Mouse (Mus musculus) left cerebral cortex, adult 9 months (tissue): Measurements from ENCODE around the gene Rnf216.
A peak's percentile ranks its signal among the peaks of the same experiment; 100 is the strongest.

ENCODE experiments used
- DNase-seq, 2 experiments: peaks; one replicate each; pipeline ENCODE4 v3.0.0; 2022; ENCODE audit warnings: low spot score in 2 of 2

Gene Rnf216

DNA sequence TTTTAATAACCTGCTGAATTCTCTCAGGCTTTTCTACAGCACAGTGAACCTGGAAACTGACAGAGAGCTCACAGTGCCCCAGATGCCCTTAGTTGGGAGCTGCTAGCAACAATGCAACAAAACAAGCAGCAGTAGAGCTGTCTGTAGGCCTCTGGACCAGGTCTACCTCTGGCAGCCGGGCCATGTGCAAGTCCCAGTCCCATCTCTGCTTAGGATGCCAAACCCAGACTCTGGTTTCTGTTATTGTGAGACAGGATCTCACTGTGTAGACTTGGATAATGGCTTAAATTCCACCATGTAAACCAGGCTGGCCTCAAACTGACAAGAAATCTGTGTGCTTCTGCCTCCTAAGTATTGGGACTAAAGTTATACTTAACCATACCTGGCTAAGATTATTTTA lies 11.2 kb downstream of the Rnf216 start:
- no peak for DNase-seq

DNA sequence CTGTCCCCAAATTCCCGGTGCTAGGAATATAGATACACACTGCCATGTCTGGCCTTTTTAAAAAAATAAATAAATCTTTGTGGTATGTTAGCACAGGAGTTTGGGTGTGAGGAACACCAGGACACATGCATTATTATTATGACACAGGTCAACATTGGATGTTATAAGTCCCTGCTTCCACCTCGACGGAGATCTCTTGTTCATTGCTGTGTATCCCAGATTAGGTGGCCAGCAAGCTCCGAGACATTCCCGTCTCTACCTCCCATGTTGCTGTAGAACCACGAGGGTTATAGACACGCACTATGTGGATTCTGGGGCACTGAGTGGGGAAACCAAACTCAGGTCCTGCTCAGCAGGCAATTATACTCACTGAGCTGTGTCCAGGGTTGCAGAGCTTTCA lies 17.5 kb downstream of the Rnf216 start:
- no peak for DNase-seq

DNA sequence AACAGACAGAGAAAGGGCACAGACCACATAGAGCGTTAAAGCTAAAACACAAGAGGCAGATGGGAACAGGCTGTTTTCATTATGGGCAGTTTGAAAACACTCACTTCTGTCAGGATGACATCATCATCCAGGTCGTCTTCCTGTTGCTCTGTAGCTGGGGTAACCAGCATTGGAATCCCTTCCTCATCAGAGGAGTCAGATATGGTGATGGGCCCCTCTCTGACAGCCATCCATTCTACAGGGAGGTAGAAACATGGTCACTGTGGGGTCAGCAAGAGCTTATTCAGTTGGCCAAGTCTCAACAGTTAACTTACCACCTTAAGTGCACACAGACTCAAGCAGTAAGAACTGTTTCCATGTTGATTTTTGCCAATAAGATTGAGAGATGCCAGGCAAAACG lies 19.9 kb downstream of the Rnf216 start:
- DNase-seq, result no peak

DNA sequence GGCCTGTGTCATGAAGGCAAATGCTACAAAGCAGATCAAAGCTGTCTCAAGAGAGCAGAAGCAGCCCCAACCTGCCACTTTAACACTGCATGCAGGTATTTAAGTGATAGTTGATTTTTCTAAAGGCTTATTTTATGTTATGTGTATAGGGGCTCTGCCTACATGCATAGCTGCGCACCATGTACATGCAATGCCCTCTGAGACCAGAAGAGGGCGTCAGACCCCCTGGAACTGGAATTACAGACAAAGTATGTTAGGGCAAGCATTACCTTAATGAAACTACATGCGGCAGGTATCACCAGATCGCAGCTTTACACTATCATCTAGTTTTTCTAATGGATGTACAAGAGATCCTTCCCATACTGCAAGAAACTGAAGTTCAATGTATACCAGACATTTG lies 27.9 kb downstream of the Rnf216 start:
- peak in 1 of 2 experiments; percentile 15 for DNase-seq

DNA sequence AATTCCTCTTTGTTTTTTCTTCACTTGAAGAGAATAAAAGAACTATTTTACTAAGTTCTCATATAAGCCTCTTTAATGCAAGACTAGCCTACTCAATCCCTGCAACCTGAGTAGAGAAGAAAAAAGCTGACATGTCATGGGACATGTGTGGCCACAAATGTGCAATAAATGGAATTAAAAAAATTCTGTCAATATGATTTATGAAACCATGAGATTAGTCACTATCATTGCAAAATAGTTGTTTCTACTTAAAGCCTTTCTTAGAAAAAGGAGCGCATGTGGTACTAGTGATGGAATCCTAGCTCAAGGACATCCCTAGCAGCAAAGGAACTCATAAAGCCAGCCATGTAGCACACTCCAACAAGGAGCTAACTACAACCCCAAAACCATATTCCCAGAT lies 33.0 kb downstream of the Rnf216 start:
- DNase-seq, result no peak

DNA sequence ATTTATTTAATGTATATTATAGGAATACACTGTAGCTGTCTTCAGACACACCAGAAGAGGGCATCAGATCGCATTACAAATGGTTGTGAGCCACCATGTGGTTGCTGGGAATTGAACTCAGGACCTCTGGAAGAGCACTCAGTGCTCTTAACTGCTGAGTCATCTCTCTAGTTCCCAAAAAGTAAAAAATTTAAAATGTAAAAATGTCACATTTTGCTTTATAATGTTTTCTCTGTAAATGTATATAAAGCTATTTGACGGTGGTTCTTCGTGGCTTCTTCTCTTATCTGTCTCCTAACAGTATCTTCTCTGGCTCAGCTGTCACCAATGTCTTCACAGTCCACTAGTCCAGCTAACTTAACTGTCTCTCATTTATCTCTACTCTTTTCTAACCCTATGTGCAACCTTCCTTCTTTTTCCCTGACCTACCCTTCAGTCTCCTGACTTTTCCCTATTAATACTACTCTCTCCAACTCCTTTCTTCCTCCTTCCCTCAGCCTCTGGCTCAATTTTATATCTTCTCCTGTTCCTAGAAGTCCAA lies 36.1 kb downstream of the Rnf216 start:
- no peak for DNase-seq

DNA sequence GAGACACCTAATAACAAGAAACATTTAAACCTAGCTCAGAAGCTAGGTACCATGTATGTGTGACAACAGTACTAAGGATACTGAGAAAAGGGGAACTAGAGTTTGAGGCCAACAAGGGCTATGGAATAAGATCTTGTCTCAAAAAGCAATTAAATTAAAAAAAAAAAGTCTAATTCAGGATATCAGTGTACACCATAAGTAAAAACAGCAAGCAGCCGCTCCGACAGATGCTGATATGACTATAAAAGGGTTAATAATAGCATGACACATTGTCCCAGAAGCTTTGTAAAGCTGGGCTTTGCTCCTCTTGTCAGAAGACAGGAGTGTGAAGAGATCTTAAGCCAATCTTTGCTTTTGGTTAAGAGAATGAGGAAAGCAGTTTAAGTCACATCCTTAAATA lies 36.8 kb downstream of the Rnf216 start:
- no peak for DNase-seq

DNA sequence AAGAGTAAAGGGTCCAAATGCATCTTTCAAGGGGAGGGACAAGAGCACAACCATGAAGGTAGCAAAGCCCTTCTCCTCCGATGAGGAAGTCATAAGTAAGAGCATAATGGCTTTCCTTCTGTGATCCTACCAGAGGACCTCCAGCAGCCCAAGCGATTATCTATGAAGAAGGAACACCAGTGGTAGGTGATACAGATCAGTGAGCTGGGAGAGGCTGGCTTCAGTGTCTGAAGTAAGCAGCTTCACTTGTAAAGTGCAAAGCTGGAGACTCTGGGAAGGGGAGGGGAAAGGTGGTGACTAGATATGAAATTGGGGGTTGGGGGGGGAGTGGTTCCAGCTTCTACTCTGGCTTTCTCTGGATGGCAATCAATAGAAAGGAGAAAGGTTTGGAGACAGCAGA lies 43.7 kb downstream of the Rnf216 start:
- DNase-seq, result no peak

DNA sequence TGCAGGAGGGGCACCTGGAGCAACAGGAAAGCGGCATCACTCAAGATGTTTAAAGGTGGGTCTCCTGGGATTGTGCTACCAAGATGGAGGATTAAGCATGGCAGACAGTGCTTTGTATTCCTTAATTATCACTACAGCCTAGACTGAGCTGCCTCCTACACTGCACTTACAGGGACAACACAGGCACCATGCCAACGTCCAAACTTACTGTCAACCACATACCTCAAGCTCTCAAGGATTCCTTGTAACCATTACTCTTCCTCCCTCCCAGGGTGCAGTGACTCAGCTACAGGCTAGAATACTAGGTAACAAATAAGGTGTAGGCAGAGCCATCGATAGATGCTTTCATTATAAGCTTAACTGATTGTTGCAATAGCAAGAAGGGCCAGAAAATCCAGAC lies 44.4 kb downstream of the Rnf216 start:
- DNase-seq, result no peak

DNA sequence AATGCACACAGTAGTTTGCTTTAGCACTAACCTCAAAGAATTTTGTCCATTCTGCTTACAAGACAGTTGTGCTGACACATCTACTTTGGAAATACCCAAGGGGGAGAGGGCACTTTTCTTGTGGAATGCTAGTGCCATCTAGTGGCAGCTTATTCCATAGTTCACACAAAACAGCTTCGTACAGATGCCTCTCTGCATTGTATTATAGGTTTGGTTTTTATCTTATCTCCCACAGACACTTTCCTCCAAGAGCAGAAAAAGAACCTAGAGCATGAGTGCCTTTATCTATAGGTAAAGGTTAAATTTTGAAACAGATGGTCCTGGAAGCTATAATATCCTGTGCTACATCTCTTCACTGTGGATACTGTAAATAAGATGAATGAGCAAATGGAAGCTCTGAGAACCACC lies 46.2 kb downstream of the Rnf216 start:
- DNase-seq, result peak in 1 of 2 experiments; percentile 86

DNA sequence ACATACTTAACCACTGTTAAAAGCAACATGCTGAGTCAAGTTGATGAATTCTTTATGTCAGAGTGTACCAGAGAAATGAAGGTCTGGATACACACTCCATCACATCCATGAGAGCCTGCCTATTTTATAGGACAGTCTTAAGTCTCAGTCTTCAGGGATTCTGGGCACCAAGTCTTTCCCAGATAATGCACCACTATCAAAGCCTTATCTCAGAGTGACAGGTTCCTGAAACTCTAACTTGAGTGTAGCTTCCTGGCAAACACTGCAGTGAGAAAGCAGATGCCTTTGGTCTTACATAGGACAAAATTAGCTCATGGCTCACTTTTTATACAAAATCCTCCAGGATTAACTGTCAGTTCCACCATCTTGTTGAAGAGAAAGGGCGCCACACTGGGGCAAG lies 46.7 kb downstream of the Rnf216 start:
- DNase-seq, result no peak

DNA sequence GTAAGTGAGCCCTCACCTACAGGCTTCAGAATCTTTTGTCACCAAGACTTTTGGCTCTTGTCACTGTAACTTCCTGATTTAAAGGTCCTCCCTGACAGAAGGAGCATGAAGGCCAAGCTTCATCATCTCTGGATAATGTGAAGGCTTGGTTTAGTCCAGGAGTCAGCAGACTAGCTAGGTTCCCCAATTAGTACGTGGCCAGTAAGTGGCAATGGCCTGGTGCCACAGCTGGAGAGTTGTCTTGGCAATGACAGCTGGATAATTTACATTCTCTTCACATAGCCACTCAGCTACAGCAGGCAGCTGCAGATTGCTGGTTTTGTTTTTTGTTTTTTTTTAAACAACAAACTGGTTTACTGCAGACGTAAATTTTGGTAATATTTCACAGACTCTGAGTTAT lies 47.6 kb downstream of the Rnf216 start:
- DNase-seq, result peak in 1 of 2 experiments; percentile 50

DNA sequence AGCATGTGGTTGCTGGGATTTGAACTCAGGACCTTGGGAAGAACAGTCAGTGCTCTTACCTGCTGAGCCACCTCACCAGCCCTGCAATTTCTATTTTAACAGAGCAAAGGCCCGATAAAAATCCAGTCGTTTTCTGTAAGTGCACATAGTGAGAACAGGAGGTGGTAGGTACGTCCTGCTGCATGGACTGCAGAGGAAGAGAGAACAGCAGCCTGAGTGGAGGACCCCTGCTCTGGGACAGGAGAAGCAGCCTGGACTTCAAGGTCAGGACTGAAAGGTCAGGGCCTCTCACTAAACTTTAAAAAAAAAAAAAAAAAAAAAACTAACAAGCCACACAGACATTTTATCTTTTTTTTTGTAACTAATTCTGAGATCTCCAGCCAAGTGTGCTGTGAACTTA lies 50.5 kb downstream of the Rnf216 start:
- DNase-seq, result no peak

DNA sequence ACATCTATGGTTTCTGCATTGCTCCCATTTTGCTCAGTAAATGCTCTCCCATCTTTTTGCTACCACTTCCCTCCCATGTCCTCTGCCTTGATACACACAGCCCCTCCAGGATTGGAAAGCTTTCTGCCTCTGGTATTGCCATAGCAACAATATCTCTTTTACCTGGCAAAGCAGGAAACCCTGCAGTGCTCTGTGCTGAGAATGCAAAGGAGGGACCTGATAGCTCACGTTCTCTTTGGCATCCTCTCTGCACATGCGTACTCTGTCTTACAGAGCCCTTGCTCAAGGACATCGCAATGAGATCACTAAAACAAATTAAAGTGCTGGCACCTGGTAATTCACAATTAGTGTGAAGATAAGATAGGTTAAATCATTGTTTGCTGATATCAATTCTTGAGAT lies 51.3 kb downstream of the Rnf216 start:
- no peak for DNase-seq

DNA sequence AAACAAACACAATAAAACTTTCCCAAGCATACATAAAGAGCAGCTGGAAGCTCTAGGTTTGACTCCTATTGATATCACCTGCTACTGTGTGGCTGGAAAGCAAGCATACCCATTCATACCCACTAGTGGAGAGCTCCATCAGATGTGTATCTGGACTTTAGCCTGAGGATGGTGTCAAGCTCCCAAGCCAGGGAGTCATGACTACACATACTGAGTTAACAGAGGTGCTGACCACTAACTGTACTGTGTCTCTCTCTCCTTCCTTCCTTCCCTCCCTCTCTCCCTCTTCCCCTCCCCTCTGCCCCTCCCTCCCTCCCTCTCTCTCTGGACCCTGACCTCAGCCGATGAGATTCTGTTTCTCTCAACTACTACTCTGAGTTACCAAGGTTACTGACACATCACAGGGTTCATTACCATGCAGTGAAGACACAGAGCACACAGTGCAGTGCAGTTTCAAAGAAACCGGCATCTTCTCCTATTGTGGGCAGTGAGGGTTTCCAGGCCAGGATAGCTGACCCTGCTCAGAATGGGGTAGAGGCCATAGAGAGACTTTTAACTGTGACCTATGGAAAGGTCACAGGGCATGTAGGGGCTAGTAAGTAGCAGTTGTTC lies 51.9 kb downstream of the Rnf216 start:
- DNase-seq, result no peak

DNA sequence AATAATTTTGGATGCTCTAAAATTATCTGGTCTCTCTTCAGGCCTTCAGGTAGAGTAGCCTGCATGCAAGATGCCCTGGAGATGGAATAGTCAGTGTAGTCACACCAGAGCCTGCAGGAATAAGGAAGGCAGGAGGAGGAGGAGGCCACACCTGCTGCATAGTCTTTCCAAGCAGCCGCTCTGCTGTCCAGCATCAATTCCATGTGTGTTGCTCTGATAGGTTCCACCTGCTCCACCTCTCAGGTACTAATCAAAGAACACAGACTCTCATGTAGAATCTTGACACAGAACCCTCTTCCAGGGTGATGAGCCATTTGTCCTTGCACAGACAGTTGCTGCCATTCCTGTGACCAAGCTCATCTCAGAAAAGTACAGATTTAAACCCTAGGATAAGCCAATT lies 52.8 kb downstream of the Rnf216 start:
- DNase-seq, result no peak

DNA sequence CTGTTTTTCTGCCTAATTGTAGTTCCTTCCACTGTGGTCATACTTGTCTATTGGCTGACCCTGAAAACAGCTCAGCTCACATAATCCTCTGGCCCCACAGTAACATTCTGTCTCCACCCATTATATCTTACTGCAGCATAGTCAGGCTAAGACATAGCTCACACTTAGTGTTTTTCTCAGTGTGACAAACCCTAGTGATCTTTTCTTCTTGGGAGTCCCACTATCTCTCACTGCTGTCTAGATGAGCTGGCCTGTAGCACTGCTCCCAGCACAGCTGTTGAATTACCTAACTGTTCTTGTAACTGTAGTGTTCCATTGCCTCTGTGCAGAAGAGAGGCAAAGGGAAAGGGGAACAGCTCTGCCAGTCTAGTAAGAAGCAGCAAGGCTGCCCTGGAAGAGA lies 53.6 kb downstream of the Rnf216 start:
- no peak for DNase-seq

DNA sequence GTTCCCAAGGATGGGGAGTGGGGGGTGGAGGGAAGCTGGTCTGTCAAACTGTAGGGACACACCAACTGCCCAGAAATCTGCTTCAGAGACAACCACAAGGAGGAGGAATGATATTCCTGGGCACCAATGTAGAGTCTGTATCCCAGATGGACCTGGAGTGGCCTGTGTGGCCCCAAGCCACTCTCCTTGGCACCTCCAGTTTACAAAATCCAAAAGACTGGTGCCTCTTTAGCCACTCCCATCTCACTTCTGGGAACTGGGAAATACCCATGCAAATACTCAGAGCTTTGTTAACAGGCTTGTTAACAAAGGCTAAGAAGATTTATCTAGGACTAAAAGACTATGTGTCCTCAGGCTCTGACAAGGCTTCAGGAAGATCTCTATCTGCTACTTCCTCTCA lies 54.1 kb downstream of the Rnf216 start:
- no peak for DNase-seq

DNA sequence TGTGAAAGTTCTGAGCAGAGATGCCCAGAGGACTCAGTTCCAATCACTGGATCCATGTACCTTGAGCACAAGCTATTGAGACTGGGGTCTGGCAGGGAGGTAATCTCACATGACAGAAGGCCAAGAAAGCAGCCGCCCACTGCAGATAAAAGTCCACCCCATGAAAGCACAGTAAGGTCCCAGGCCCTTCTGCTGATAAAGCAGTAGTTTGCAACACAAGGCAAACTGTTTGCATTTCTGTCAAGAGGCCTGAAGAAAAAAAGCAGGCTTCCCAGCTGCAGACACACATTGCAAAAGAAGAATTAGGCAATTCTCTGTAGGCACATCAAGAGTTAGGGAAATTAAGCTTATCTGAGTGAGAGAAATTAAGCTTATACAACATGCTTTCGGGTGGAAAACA lies 54.6 kb downstream of the Rnf216 start:
- no peak for DNase-seq

DNA sequence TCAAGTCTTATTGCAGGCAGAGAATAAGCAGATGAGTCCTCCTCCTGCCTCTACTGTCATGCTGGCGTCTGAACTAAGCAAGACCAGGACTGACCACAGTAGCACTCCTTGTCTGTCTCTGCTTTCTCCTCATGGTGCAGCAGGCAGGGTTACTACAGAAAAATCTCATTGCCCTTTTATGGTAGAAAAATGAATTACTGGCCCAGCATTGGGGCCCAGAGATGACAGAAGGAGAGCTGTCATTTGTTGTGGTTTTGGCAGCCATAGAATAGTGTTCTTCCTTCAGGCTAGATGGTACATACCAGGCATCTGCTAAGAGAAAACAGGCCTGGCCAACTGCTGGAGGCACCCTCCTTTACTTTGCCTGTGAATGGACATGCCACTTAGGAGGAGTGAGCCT lies 55.0 kb downstream of the Rnf216 start:
- DNase-seq, result no peak

DNA sequence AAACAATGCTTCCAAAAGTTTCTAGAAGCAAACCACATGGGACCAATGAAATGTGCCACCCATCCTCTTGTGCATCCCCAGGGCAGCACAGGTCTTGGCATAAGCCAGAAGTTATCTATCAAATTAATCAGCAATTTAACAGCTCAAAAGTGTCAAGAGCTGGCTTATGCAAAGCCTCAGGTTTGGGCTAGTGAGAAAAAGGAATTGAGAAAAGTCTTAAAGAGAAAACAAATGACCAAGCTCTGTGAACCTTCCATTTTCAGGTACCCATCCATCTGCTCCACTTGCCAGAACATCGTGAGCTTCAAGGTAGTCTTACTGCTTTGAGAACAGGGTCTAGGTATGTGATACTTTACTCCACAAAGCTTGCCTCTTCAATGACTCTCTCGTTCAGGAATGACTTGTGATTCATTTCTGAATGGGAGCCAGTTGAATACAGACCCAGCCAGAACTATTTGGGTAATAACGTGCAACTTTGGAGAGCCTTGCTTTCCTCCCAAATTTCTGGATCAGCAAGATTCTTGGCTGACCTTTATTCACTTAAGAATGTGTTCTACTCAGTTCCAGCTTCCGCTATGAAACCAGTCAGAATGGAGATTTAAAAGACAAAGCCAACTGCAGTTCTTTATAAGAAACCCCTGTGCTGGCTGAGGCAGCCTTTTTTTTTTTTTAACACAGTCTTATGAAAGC lies 56.5 kb downstream of the Rnf216 start:
- DNase-seq, result no peak

DNA sequence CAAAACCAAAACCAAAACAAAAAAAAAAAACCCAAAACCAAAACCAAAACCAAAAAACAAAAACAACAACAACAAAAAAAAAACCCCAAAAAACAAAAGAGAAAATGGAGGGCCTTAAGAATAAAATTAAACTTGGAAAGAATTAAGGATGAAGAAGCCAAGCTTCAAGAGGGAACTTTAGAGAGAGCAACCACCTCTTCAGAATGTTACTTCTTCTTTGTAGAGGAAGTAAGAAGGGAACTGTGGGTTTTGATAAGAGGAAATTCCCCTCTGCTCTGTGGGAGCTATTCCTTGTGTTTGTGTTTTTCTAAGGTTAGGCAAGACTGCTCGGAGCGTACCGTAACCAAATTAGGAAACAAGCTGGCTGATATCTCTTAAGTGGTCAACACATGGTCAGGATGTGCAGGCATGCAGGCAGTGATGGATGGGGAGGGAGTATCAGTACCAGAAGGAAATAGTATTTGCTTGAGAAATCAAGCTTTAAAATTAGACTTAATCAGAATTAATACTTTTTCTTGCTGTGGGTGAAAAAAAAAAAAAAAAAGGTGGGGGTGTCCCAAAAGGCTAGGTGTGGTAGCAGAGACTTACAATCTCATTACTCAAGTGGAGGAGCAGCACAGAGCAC lies 57.2 kb downstream of the Rnf216 start:
- no peak for DNase-seq

DNA sequence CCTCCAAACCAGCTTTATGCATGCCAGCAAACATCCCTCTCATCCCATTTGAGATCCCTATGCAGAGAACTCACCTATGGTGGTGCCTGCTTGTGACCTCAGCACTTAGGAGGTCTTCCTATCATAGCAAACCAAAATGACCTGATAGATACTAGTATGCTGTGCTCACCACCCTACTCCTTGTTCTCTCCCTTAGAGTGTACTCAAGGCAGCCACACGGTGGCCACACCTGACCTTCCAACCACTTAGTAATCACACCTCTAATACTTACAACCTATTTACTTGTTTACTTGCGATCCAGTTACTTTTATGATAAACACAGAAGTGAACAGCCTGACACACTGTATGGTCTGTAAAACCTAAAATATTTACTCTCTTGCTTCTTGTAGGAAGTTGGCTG lies 58.1 kb downstream of the Rnf216 start:
- no peak for DNase-seq
